Mouse (Mus musculus): Measurements from ENCODE around the gene Atxn1. TPM values are rescaled to one million over a fixed set of nuclear protein-coding genes. Genes with fewer than 3 reads are reported as not detected.

Atxn1 gene
- polyA plus RNA-seq, 1 experiment from 2014 or later = 10.4 TPM

- Histone ChIP-seq H3K36me3 (ENCODE audit: control insufficient read depth, insufficient read depth, low read length) (no peaks in the 10 kb centered on the region), H3K27ac (ENCODE audit: low read length) (no peak overlapping the region), H3K4me3 (ENCODE audit: low read depth, low read length) (no peak overlapping the region), H3K4me1 (ENCODE audit: control insufficient read depth, insufficient read depth, low read length) (no peaks in the 10 kb centered on the region), H3K9me3 (replicated peaks; ENCODE audit: control insufficient read depth, low read length, poor library complexity, severe bottlenecking) (no peaks in the 10 kb centered on the region), H3K27me3 (ENCODE audit: control insufficient read depth, insufficient read depth, low read depth, low read length) (no peaks in the 10 kb centered on the region), H3K4me2 (ENCODE audit: low read length) (no peak overlapping the region), H3K9ac (ENCODE audit: low read depth, low read length) (no peak overlapping the region)
- no peak for ATAC-seq
- 83% methylated on average over 14 of the region's 14 CpGs for WGBS
These were observed 92.6 kb downstream of the Atxn1 start for GRCm38 (mm10) chr13:45872041-45872746.

GRCm38 (mm10) chr13:45871554-45871953, 93.3 kb downstream of the Atxn1 start:
- H3K27ac ChIP-seq (ENCODE audit: low read length) = no peak overlapping the region
- 85% methylated on average over 7 of the region's 7 CpGs for WGBS
- no peaks in the 10 kb centered on the region for H3K27me3 ChIP-seq (ENCODE audit: control insufficient read depth, insufficient read depth, low read depth, low read length)
- no peaks in the 10 kb centered on the region for H3K4me1 ChIP-seq (ENCODE audit: control insufficient read depth, insufficient read depth, low read length)
- no peaks in the 10 kb centered on the region for H3K9me3 ChIP-seq (replicated peaks; ENCODE audit: control insufficient read depth, low read length, poor library complexity, severe bottlenecking)
- ATAC-seq = no peak
- no peak overlapping the region for H3K4me3 ChIP-seq (ENCODE audit: low read depth, low read length)
- H3K9ac ChIP-seq (ENCODE audit: low read depth, low read length) = no peak overlapping the region
- no peak overlapping the region for H3K4me2 ChIP-seq (ENCODE audit: low read length)
- H3K36me3 ChIP-seq (ENCODE audit: control insufficient read depth, insufficient read depth, low read length) = no peaks in the 10 kb centered on the region

DNA sequence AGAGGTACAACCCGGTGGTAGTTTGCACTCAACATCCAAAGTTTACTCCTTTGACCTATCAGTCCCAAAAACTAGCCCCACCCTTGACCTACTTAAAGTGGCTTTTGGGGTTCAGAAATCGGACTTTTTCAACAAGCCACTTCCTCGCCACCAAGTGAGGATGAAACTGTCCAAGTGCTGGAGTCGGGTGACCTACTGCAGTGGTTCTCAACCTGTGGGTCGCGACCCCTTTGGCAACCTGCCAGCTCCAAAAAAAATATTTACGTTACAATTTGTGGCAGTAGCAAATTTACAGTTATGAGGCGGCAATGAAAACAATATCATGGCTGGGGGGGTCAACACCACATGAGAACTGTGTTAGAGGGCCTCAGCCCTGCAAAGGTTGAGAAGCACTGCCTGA, 95.9 kb downstream of the Atxn1 start:
- no peak overlapping the region for H3K4me2 ChIP-seq (ENCODE audit: low read length)
- no peak overlapping the region for H3K4me3 ChIP-seq (ENCODE audit: low read depth, low read length)
- no peaks in the 10 kb centered on the region for H3K36me3 ChIP-seq (ENCODE audit: control insufficient read depth, insufficient read depth, low read length)
- WGBS = 90% methylated on average over 8 of the region's 8 CpGs
- H3K27ac ChIP-seq (ENCODE audit: low read length) = no peak overlapping the region
- no peaks in the 10 kb centered on the region for H3K4me1 ChIP-seq (ENCODE audit: control insufficient read depth, insufficient read depth, low read length)
- H3K9ac ChIP-seq (ENCODE audit: low read depth, low read length) = no peak overlapping the region
- ATAC-seq = no peak
- H3K9me3 ChIP-seq (replicated peaks; ENCODE audit: control insufficient read depth, low read length, poor library complexity, severe bottlenecking) = no peaks in the 10 kb centered on the region
- H3K27me3 ChIP-seq (ENCODE audit: control insufficient read depth, insufficient read depth, low read depth, low read length) = no peaks in the 10 kb centered on the region

GRCm38 (mm10) chr13:45867273-45867672, 97.5 kb downstream of the Atxn1 start:
- Histone ChIP-seq H3K4me1 (ENCODE audit: control insufficient read depth, insufficient read depth, low read length) (no peaks in the 10 kb centered on the region), H3K9me3 (replicated peaks; ENCODE audit: control insufficient read depth, low read length, poor library complexity, severe bottlenecking) (no peaks in the 10 kb centered on the region), H3K27me3 (ENCODE audit: control insufficient read depth, insufficient read depth, low read depth, low read length) (no peaks in the 10 kb centered on the region), H3K4me2 (ENCODE audit: low read length) (no peak overlapping the region), H3K36me3 (ENCODE audit: control insufficient read depth, insufficient read depth, low read length) (no peaks in the 10 kb centered on the region), H3K27ac (ENCODE audit: low read length) (no peak overlapping the region), H3K4me3 (ENCODE audit: low read depth, low read length) (no peak overlapping the region), H3K9ac (ENCODE audit: low read depth, low read length) (no peak overlapping the region)
- 83% methylated on average over 14 of the region's 14 CpGs for WGBS
- ATAC-seq = no peak

DNA sequence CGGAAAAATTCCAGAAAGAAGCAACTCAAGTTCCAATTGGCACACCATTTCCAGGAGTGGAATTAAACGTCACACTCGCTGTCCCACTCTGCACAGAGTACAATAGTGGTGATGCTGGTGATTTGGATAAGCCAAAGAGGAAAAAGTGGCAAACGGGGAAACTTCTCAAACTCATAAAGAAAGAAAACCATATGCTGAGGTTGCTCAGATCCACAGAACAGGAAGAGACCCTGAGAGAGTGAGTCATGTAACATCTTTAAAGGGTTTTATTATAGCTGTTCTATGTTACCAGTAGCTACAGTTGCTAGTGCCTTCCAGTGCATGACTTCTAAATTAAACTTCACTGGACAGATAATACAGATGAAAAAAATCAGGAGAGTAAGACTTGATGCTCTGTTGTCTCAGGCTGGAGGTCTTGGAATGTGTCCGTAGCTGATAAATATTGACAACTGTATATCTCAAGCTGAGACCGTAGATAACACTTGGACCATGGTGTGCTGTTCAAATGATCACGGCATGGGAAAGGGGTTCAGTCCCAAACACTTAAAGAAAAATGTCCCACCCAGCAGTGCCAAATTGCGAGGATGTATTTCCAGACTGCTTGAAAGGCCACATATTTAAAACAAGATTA, 98.1 kb downstream of the Atxn1 start:
- 0 out of 2 replicates have a peak, but pooled peaks cover 2% of the 10 kb centered on the region for H3K4me1 ChIP-seq (ENCODE audit: control insufficient read depth, insufficient read depth, low read length)
- ATAC-seq = no peak
- no peak overlapping the region for H3K9ac ChIP-seq (ENCODE audit: low read depth, low read length)
- no peaks in the 10 kb centered on the region for H3K9me3 ChIP-seq (replicated peaks; ENCODE audit: control insufficient read depth, low read length, poor library complexity, severe bottlenecking)
- no peak overlapping the region for H3K4me3 ChIP-seq (ENCODE audit: low read depth, low read length)
- WGBS = 94% methylated on average over 8 of the region's 8 CpGs
- no peaks in the 10 kb centered on the region for H3K36me3 ChIP-seq (ENCODE audit: control insufficient read depth, insufficient read depth, low read length)
- no peaks in the 10 kb centered on the region for H3K27me3 ChIP-seq (ENCODE audit: control insufficient read depth, insufficient read depth, low read depth, low read length)
- no peak overlapping the region for H3K4me2 ChIP-seq (ENCODE audit: low read length)
- H3K27ac ChIP-seq (ENCODE audit: low read length) = no peak overlapping the region

GRCm38 (mm10) chr13:45865620-45866019, 99.2 kb downstream of the Atxn1 start:
- Histone ChIP-seq H3K9ac (ENCODE audit: low read depth, low read length) (no peak overlapping the region), H3K4me2 (ENCODE audit: low read length) (no peak overlapping the region), H3K27me3 (ENCODE audit: control insufficient read depth, insufficient read depth, low read depth, low read length) (no peaks in the 10 kb centered on the region), H3K9me3 (replicated peaks; ENCODE audit: control insufficient read depth, low read length, poor library complexity, severe bottlenecking) (no peaks in the 10 kb centered on the region), H3K4me3 (ENCODE audit: low read depth, low read length) (no peak overlapping the region), H3K36me3 (ENCODE audit: control insufficient read depth, insufficient read depth, low read length) (no peaks in the 10 kb centered on the region), H3K27ac (ENCODE audit: low read length) (no peak overlapping the region), H3K4me1 (ENCODE audit: control insufficient read depth, insufficient read depth, low read length) (peaks cover 8% of the 10 kb centered on the region)
- 94% methylated on average over 10 of the region's 10 CpGs for WGBS
- ATAC-seq = no peak

DNA sequence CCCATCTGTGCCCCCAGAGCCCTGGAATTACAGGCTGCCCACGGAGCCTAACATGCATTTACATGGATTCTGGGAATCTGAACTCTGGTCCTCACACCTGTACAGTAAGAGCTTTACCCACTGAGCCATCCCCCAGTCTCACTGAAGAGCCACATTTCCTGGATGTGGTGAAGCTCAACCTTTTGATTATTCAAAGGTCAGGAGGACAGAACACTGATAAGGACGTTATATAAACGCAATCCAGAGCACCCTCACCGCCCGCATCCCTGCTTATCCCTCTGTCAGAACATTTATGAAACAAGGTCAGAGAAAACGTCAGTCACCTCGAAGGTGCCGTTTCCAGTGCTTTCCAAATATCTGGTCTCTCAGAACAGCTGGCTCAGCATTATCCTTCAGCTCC, 101.0 kb downstream of the Atxn1 start:
- no peak overlapping the region for H3K4me3 ChIP-seq (ENCODE audit: low read depth, low read length)
- WGBS = 93% methylated on average over 8 of the region's 8 CpGs
- no peak overlapping the region for H3K4me2 ChIP-seq (ENCODE audit: low read length)
- H3K9me3 ChIP-seq (replicated peaks; ENCODE audit: control insufficient read depth, low read length, poor library complexity, severe bottlenecking) = no peaks in the 10 kb centered on the region
- peaks cover 12% of the 10 kb centered on the region for H3K4me1 ChIP-seq (ENCODE audit: control insufficient read depth, insufficient read depth, low read length)
- no peak for ATAC-seq
- H3K27ac ChIP-seq (ENCODE audit: low read length) = no peak overlapping the region
- H3K27me3 ChIP-seq (ENCODE audit: control insufficient read depth, insufficient read depth, low read depth, low read length) = no peaks in the 10 kb centered on the region
- no peaks in the 10 kb centered on the region for H3K36me3 ChIP-seq (ENCODE audit: control insufficient read depth, insufficient read depth, low read length)
- no peak overlapping the region for H3K9ac ChIP-seq (ENCODE audit: low read depth, low read length)

GRCm38 (mm10) chr13:45861885-45862605, 102.8 kb downstream of the Atxn1 start:
- no peak overlapping the region for H3K4me3 ChIP-seq (ENCODE audit: low read depth, low read length)
- no peak overlapping the region for H3K27ac ChIP-seq (ENCODE audit: low read length)
- no peak overlapping the region for H3K4me2 ChIP-seq (ENCODE audit: low read length)
- no peak for ATAC-seq
- no peak overlapping the region for H3K9ac ChIP-seq (ENCODE audit: low read depth, low read length)
- no peaks in the 10 kb centered on the region for H3K36me3 ChIP-seq (ENCODE audit: control insufficient read depth, insufficient read depth, low read length)
- H3K9me3 ChIP-seq (replicated peaks; ENCODE audit: control insufficient read depth, low read length, poor library complexity, severe bottlenecking) = no peaks in the 10 kb centered on the region
- no peaks in the 10 kb centered on the region for H3K27me3 ChIP-seq (ENCODE audit: control insufficient read depth, insufficient read depth, low read depth, low read length)
- 72% methylated on average over 13 of the region's 13 CpGs for WGBS
- H3K4me1 ChIP-seq (ENCODE audit: control insufficient read depth, insufficient read depth, low read length) = peaks cover 12% of the 10 kb centered on the region

GRCm38 (mm10) chr13:45861098-45861580, 103.7 kb downstream of the Atxn1 start:
- no peak for ATAC-seq
- Histone ChIP-seq H3K27me3 (ENCODE audit: control insufficient read depth, insufficient read depth, low read depth, low read length) (no peaks in the 10 kb centered on the region), H3K36me3 (ENCODE audit: control insufficient read depth, insufficient read depth, low read length) (no peaks in the 10 kb centered on the region), H3K9ac (ENCODE audit: low read depth, low read length) (no peak overlapping the region), H3K9me3 (replicated peaks; ENCODE audit: control insufficient read depth, low read length, poor library complexity, severe bottlenecking) (no peaks in the 10 kb centered on the region), H3K27ac (ENCODE audit: low read length) (no peak overlapping the region), H3K4me1 (ENCODE audit: control insufficient read depth, insufficient read depth, low read length) (peaks cover 12% of the 10 kb centered on the region), H3K4me2 (ENCODE audit: low read length) (no peak overlapping the region), H3K4me3 (ENCODE audit: low read depth, low read length) (no peak overlapping the region)
- 11% methylated on average over 10 of the region's 10 CpGs for WGBS
